Mouse (Mus musculus): Measurements from ENCODE around the gene Tbc1d22a.
A peak's percentile ranks its signal among the peaks of the same experiment; 100 is the strongest.

- peak; percentile 17; the same call in 1 of the 2 replicates for TF ChIP-seq CTCF (IDR thresholded peaks at IDR 0.05; ENCODE audit: low read depth)
- no peak for TF ChIP-seq EP300 (IDR thresholded peaks at IDR 0.05; ENCODE audit: low read depth)
Measured at GRCm38 (mm10) chr15:86459413-86459812, 245.2 kb downstream of the Tbc1d22a start.

Measured in heart, postnatal 0 days (tissue).